Mouse (Mus musculus): ENCODE data around the gene Ttn.

Ttn gene

DNA sequence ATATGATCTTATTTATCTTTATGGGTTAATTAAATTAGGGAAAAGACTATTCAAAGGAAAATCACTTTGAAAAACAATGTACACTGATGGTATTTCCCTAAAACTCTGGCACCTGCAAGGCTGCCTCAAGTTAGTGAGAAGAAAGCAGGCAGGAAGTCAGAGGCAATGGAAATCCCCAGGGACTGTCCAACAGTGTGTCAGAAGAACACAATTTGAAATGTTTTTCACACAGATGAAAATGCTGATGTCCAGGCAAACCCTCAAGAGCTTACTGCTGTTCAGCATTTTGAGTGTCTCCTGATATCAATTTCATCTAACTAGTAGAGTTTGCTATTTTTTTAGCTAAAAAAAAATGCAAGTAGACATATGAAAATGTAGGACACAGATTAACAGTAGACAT is 161.9 kb downstream of the Ttn start:
- no peak for DNase-seq (ENCODE audit: low spot score)

GRCm38 (mm10) chr2:76817796-76818195 is 164.6 kb downstream of the Ttn start:
- DNase-seq (ENCODE audit: low spot score) = no peak

DNA sequence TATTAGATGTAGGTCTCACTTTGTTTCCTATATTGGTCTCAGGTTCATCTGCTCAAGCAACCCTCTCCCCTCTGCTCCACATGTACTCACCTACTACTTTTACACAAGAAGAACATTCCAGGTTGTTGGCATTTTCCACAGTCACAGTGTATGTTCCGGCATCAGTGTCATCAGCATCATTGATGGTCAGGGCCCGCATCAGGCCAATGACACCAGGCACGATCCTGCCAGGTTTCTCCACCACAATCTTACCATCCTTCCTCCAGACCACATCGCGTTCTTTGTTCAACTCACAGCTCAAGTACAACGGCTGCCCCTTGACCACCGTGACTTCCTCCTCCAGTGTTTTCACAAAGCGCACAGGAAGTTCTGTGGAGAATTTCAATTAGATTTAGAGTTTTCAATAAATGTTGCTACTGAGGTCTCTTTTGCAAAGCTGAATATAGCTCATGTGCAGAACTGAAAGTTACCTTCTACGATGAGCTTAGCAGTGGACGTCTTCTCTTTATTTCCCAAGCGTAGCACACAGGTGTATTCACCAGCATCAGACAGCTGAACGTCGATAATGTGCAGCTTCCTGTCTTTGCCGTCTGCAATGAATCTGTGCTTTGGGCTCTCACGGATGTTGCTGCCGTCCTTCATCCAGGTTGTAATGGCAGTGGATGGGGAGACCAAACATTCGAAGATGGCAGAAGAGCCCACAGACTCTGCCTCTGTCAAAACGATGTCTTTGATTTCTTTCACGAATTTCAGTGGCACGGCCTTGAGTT is 168.1 kb downstream of the Ttn start:
- no peak for DNase-seq (ENCODE audit: low spot score)

GRCm38 (mm10) chr2:76811160-76811559 is 171.2 kb downstream of the Ttn start:
- no peak for DNase-seq (ENCODE audit: low spot score)

GRCm38 (mm10) chr2:76808334-76808733 is 174.0 kb downstream of the Ttn start:
- DNase-seq (ENCODE audit: low spot score) = no peak

DNA sequence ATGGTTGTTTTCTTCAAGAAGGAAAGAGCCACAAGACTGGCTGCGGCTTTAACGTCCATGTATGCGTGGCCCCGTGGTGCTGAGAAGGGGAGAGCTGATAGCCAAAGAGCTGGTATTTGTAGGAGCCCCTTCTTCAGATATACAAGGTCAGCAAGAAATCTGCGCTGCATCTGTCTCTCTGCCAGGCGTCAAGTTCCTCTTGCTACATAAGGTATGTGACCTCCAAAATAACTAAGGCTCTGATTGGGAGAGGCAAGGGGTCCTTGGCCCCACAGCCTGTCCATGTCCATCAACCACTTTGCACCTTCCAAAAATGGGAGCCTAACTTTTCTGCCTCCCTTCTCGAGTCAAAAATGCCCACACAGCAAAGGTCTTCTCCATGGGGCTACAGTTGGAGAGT is 175.1 kb downstream of the Ttn start:
- DNase-seq (ENCODE audit: low spot score) = no peak

DNA sequence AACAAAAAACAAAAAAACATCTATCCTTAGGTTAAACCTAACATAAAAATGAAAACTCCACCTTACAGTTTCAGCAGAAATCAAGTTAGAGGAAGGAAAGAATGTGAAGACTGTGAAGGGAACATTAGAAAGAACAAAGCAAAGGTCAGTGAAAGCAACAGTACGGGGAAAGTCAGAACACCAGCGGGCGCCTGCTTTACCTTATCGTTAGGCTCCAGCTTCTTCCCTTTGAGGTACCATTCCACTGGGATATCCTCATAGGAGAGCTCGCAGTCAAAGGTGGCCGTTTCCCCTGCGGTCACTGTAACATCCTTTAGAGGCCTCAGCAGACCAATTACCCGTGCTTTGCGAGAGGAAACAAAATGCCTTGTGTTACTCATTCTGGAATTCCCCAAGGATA is 175.5 kb downstream of the Ttn start:
- DNase-seq (ENCODE audit: low spot score) = no peak

DNA sequence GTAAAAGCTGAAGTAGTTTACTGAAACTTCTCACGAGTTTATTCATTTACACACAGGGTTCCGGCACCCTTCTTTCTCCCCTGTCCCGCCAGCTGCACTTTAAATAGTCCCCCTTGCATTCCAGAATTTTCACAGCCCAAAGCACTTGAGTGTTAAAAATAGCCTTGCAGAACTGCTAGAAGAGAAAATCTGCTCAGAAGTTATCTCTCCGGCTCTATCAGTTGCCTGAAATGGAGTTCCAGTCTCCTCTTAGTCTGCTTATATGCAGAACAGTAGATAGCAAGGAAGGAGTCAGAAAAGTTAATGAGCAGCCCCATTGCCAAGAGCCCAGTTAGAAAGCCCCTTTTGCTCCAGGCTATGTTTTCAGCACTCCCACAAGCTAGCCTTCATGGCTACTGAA is 176.0 kb downstream of the Ttn start:
- DNase-seq (ENCODE audit: low spot score) = no peak

- no peak for DNase-seq (ENCODE audit: low spot score)
Measured at GRCm38 (mm10) chr2:76805191-76805892, 177.0 kb downstream of the Ttn start.

DNA sequence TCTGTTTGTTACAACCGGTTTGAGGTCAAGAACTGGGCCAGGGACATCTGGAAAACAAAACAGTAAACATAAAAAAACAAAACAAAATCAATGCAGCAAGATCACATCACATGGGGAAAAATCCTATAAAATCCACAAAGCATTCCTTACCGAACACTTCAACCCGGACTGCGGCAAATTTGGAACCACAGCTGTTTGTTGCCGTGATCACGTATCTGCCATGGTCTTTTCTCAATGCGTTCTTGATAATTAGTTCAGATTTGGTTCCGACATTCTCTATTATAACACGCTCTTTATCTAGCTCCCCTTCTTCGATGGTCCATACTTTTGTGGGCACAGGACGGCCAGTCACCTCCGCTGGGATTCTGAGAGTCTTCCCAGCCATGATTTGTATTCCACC is 198.2 kb downstream of the Ttn start:
- DNase-seq (ENCODE audit: low spot score) = no peak

DNA sequence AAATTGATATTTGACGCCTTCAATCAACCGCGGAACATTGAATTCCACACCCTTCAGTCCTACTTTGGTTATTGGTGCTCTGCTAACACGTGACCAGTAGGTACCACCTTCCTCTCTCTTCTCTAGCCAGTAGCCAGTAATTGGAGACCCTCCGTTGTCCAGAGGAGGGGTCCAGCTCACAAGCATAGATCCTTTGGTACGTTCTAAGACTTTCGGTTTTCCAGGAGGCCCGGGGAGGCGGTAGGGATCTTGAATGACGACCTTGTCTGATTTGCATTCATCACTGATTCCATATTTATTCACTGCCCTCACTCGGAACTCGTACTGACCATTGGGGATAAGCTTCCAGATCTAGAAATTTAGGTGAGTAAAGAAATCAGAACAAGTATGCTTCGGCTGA is 201.6 kb downstream of the Ttn start:
- DNase-seq (ENCODE audit: low spot score) = no peak

GRCm38 (mm10) chr2:76769831-76770230 is 212.5 kb downstream of the Ttn start:
- DNase-seq (ENCODE audit: low spot score) = no peak

DNA sequence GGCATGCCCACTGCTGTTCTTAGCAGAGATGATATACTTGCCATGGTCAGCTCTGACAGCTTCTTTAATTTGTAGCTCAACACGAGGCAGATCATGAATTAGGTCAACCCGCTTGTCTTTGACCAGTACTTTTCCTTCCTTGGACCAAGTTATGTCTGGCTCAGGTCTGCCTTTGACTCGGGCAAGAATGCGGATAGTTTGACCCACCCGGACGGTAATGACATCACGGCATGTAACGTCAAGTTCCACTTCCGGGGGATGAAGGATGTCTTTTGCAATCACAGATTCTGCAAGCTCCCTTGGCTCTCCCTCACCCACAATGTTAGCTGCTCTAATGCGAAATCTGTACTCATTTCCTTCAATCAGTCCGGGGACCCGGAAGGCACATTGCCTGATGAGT is 215.1 kb downstream of the Ttn start:
- DNase-seq (ENCODE audit: low spot score) = no peak

GRCm38 (mm10) chr2:76764526-76764925 is 217.8 kb downstream of the Ttn start:
- DNase-seq (ENCODE audit: low spot score) = no peak

- no peak for DNase-seq (ENCODE audit: low spot score)
Measured at GRCm38 (mm10) chr2:76762154-76762553, 220.2 kb downstream of the Ttn start.

- DNase-seq (ENCODE audit: low spot score) = no peak
Measured at GRCm38 (mm10) chr2:76756461-76756860, 225.9 kb downstream of the Ttn start.

GRCm38 (mm10) chr2:76751993-76752392 is 230.4 kb downstream of the Ttn start:
- DNase-seq (ENCODE audit: low spot score) = no peak

DNA sequence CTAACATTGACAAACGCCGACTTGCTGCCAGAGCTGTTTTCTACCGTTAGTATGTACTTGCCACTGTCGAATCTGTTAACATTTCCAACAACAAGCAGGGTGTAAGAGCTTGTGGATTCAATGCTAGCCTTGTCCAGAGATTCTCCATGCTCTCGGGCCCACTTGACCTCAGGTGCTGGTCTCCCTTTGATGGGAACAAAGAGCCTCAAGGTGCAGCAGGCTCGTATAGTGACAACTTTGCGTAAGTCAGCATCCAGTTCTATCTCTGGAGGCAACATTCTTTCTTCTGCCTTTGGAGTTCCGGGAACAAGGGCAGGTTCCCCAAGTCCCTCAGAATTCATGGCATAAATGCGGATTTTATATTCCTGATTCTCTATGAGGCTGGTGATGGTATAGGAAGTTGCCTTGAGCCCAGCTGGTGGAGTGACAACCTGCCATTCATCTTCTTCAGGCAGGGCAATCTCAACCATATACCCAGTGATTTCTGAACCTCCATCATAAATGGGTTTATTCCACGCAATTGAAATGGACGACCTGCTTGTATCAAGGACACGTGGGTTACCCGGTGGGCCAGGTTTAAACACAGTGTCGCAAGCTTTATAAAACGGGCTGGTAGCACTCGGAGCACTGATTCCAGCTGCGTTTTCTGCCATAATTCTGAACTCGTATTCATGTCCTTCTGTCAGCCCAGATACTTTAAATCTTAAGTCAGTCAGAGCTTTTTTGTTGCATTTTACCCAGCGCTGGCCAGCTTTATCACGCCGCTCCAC is 232.8 kb downstream of the Ttn start:
- no peak for DNase-seq (ENCODE audit: low spot score)

DNA sequence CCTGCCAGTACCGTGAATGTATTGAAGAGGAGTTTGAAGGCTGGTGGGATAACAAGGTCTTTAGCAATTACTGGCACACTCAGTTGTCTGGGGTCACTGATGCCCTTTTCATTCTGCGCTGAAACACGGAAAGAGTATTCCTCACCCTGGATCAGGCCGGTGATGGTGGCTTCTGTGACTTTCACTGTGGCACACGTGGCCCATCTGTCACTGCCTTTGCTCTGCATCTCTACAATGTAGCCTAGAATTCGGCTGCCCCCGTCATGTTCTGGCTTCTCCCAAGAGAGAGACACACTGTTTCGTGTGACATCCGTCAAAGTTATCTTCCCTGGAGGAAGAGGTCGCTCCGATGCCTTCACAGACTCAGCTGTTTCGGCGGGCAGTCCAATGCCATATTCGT is 233.7 kb downstream of the Ttn start:
- no peak for DNase-seq (ENCODE audit: low spot score)

GRCm38 (mm10) chr2:76719650-76720049 is 262.7 kb downstream of the Ttn start:
- DNase-seq (ENCODE audit: low spot score) = no peak

GRCm38 (mm10) chr2:76714984-76715383 is 267.4 kb downstream of the Ttn start:
- DNase-seq (ENCODE audit: low spot score) = no peak

DNA sequence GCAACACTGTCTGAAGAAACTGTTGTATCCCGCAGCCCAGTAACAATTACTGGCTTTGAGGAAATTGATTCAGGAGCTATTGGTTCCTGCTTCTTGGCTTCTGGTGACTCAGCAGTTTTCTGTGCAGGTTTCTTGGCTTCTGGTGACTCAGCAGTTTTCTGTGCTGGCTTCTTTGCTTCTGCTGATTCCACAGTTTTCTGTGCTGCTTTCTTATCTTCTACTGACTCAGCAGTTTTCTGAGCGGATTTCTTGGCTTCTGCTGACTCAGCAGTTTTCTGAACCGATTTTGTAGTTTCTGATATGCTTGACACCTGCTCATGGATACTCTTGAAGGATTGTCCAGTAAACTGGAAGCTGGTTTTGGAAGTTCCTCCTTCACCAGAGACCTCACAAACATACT is 273.8 kb downstream of the Ttn start:
- DNase-seq (ENCODE audit: low spot score) = no peak

DNA sequence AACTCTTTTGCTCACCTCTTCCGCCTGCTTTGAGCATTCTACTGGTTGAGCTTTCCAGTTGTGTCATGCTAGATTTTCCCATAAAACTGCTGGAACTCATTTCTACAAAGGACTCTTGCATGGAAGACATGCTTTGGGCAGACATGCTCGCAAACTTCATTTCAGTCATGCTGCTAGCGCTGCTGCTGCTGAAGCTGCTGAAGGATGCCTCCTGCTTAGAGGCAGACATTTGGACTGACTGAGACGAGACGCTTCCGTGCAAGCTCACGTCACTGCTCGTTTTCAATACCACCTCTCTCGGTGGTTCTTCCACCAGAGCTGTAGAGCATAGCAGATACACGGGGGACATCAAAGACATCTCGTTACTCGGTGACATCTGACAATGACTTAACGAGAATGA is 276.7 kb downstream of the Ttn start:
- no peak for DNase-seq (ENCODE audit: low spot score)
